Mouse (Mus musculus): ENCODE data around the gene Tmem221.

The Tmem221 gene

GRCm38 (mm10) chr8:71505979-71506378 is 52.7 kb downstream of the Tmem221 start:
- DNase-seq: peak; percentile 77

GRCm38 (mm10) chr8:71505326-71505725 is 53.3 kb downstream of the Tmem221 start:
- DNase-seq: no peak

- DNase-seq: no peak
Observed at GRCm38 (mm10) chr8:71504349-71504748, 54.3 kb downstream of the Tmem221 start.

Measured in cerebellum, adult 11-12 months (tissue).